Mouse (Mus musculus): ENCODE data around the gene Dok4.
A peak's percentile ranks its signal among the peaks of the same experiment; 100 is the strongest.
"Not testable (repeated sequence)": the region's sequence is repeated elsewhere in the genome, so short reads cannot be mapped to it uniquely, and the experiment has no call there.

Gene Dok4

DNA sequence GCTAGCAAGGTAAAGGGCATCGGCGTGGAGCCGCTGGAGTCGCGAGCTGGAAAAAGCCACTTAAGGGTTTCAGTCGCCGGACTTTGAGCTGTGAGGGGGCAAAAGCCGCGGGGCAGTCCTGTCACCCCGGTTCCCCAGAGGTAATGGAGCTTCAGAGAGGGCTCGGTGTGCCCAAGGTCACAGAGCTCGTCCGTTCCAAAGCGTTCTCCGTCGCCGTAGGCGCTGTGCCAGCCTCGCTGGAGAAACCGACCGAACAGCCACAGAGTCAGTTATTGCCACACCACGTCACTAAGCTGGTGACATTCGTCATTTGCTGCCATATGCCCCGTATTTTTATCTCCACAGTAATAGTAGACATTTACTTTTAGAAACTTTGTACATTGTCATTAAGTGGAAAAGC is 37.5 kb downstream of the Dok4 start:
- DNase-seq (ENCODE audit: low read depth), result peak; percentile 34

DNA sequence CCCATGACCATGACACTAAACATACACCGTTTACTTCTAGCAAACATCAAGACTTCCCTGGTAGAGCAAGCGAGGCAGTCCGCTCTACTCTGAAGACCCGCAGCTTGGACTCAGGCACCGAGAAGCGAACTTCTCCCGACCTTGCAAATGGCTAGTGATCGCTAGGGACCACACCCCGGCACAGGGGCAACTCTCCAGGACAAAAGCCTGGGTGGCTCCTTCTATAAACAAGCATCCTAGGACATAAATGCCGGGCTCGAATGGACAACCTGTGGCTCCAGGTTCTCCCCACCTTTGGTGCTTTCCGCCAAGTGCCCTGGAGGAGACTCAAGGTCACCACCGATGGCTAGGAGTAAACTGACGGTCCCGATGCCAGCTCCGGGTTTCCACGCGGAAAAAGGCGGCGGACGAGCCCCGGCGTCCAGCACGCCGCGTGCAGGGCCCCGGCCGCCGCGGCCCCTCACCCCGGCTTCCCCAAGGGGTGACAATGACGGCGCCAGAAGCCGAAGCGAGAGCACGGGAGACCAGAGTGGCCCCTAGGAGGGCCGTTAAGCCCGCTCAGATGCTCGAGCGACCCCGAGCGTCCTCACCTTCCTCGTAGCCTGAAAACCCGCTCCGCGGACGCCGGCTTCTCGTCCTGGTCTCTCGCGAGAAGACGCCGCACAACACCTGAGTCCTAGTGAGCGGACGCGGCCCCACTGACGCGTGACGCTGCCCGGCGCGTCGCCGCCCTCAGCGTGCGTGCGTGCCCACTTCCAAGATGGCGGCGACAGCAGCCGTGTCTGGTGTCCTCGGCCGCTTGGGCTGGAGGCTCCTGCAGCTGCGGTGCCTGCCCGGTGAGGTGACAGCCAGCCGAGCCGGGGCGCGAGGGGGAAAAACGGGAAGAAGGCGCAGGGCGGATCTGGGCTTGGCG is 38.2 kb downstream of the Dok4 start, which contains the start of the genes Coq9 and Ciapin1:
Coq9 (plus strand) TSS at position 660 of the 913 bp plus-strand sequence.
Ciapin1 (minus strand) TSS at position 697 of the 913 bp plus-strand sequence.
- peak; percentile 95 for DNase-seq (ENCODE audit: low read depth)

DNA sequence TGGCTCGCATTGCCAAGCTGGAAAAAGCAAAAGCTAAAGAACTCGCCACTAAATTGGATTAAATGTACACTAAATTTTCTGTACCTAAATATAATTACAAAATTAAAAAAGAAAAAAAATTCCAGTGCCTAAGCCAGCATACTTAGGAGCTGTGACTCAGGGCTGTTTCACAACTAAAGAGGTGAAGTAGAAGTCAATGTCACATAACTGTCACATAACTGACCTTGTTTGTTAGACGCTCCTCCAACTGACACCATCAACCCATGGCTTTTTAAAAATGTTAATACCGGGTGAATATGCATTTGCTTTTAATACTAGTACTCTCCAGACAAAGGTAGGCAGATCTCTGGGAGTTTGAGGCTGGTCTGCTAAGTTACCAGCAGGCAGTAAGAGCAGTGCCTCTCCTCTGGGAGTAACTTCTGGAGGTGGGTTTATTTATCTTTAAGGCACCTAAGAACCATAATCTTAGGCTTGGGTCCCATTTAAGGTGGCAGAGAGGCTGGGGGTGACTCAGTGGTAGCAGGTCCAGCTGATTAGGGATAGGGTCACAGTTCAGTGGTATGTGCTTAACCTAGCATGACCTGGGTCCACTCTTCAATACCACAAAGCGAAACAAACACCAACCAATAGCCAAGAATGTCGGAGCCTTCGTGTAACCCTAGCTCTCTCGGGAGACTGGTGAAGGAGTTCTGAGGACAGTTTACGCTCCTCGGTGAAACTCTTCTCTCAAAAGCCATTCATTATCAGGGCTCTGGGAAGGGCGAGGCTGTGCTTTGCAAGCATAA is 39.5 kb downstream of the Dok4 start:
- no peak for DNase-seq (ENCODE audit: low read depth)

DNA sequence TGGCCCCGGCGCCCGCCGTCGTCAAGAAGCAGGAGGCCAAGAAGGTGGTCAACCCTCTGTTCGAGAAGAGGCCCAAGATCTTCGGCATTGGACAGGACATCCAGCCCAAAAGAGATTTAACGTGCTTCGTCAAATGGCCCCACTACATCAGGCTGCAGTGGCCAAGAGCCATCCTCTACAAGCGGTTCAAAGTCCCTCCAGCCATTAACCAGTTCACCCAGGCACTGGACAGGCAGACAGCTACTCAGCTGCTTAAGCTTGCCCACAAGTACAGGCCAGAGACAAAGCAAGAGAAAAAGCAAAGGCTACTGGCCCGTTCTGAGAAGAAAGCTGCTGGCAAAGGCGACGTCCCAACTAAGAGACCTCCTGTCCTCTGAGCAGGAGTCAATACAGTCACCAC is 40.4 kb downstream of the Dok4 start:
- not testable (repeated sequence) for DNase-seq (ENCODE audit: low read depth)

DNA sequence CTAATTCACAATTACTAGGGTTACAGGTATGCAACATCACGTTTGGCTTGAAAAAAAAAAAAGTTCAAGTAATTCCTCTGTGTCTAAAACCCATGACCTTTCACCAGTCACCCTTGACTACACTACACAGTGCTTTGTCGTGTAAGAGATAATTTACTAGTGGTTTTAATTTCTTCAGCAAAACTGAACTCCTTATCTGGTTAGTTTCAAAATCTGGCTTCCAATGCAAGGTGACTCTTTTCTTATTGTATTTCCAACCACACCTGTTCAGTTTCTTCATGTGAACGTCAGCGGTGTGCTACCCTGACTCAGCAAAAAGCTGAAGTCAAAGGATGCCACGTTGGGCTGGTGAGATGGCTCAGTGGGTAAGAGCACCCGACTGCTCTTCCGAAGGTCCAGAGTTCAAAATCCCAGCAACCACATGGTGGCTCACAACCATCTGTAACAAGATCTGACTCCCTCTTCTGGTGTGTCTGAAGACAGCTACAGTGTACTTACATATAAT is 42.2 kb downstream of the Dok4 start:
- not testable (repeated sequence) for DNase-seq (ENCODE audit: low read depth)

DNA sequence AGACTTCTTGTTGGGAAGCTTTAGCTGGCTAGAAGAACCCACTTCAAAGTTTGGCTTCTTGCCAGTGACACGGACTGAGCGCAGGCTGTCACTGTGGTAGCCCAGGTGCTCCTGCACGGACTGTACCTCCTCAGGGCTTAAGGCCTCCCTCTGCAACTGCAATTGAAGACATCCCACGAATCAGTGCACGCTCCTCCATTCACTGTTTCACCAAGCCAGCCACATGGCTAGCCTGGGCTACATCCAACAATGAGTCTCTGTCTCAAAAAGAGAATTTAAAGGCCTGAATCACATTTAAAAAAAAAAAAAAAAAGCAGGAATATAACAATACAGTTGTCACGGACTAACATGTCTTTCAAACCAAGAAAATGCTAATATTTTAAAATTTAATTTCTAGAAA is 47.8 kb downstream of the Dok4 start:
- DNase-seq (ENCODE audit: low read depth), result no peak

DNA sequence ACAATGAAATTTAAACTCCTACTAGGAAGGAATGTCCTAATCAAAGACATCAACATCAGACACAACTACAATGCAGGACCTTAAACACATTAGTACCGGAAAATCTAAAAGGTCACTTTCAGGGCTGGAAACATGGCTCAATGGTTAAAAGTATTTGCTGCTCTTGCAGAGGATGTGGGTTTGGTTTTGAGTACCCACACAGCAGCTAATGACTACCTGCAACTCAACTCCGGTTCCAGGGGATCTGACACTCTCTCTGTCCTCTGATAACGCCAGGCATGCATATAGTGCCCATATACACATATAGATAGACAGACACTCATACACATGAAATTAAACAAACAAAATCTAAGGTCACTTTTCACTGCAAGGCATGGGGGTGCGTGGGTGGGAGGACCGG is 49.9 kb downstream of the Dok4 start:
- DNase-seq (ENCODE audit: low read depth), result no peak

DNA sequence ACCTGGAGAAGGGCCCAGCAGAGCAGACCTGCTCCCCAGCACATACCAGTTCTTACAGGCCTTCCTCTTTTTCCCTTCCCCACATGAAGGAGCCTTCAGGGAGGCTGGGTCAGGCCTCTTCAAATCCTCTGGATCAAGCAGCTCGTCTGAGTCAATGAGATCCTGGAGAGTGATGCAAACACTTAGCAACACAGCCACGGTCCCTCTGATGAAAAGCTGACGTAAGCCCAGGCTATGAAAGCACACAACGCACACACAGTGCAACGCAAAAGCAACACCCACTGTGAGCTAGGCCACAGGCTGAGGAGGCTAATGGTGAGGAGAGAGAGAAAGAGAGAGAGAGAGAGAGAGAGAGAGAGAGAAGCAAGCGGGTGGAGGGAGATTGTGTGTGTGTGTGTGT is 51.0 kb downstream of the Dok4 start:
- DNase-seq (ENCODE audit: low read depth), result no peak

DNA sequence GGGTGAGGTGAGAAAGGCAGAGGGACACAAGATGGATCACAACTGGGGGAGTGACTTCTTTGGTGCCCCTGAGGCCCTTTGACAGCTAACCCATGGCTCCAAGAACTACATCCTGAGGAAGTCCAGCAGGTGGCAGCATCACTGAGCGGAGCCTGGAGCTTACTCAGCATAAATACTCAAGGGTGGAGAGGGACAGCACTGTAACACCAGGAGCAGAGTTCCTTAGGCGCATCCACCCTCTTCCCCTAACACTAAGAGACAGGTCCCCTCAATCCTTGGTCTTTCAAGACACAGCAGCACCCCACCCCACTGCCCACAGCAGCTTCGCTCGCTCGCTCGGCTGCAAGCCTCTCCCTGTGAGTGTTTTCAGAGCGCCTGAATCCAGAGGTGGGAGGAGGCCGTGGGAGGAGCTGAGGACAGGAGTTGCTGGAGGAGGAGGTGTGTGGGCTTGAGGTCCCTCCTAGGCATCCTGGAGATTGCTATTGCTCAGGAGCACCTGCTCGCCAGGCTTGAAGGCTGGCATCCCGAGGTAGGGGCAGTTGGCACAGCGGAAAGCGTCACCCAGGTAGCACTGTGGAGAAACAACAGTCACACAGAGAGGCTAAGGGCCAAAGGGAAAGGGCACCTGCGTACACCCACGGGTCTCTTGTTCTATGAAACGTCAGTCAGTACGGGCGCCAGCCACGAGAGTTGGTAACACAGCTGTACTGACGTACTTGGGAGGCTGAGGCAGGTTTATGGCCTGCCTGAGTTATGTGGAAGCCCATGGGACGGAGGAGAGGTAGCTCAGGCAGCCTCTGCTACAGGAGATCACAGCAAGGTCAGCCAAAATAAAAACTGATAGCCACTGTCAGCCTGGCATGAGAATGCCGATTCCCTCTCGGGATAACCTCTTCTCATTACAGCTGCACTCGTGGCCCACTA is 53.2 kb downstream of the Dok4 start:
- no peak for DNase-seq (ENCODE audit: low read depth)

DNA sequence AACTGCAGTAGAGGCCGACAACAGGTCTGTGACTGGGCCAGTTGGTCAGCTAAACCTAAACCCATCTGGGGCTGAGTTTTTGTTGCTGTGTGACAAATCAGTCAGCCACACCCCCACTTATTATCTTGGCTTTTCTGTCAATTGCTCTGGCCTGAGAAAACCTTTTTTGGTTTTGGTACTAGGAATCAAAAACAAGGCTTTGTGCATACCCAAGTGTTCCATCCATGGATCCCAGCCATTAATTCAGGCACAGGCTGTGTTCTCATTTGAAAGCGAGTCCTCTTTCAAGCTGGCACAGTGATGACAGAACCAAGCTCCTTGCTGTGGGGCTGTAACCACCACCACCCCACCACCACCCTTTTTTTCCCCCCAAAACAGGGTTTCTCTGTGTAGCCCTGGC is 54.7 kb downstream of the Dok4 start:
- DNase-seq (ENCODE audit: low read depth), result no peak

DNA sequence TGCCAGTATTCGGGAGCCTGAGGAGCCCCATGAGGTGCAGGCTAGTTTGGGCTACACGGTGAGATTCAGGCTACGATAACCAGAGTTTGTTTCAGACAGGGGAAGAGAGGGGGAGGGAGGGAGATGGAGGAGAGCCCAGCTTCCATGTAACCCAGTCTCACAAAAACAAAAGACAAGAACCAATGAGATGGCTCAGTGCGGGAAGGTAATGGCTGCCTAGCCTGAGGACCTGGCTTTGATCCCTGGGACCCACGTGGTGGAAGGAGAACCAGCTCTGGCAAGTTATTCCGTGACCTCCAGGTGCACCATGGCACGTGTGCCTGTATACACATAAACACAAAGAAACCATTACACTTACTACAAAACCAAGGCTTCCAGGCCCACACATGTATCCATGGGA is 55.6 kb downstream of the Dok4 start:
- no peak for DNase-seq (ENCODE audit: low read depth)

DNA sequence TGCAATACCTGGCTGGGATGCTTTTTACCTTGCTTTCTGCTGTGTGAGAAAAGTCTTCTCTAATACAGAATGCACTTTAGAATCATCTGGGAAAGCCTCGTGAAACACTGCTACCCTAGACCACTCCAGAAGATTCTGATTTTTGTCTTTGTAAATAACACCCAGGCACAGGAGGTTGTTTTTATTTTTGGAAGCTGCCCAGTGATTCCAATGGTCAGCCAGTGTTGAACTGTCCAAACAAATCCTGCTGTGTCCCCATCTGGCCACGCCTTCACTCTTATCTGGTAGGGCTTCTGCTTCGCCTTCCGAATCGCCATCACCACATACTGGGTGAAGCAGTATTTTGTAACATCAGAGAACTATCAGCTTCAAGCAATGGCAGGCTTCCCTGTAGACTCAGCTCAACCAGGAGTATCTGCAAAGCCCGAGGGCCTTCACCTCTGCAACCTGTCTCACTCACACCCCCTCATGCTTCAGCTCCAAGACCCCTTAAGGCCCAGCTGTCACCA is 56.4 kb downstream of the Dok4 start:
- DNase-seq (ENCODE audit: low read depth), result no peak

DNA sequence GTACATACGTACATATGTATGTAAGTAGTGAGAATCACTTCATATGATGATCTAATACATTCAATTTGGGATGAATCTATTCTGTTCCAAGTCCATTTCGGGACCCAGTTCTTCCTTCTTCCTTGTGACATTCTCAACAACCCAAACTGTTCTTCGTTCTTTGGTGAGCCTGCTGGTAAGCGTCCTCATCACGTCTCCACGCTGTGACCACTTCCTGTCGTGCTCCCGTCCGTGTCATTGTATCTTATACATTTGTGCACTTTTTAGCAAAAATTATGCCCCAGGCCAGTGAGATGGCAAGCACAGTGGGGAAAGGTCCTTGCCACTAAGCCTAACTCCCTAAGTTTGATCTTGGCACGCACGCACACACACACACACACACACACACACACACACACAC is 58.2 kb downstream of the Dok4 start:
- DNase-seq (ENCODE audit: low read depth), result no peak

DNA sequence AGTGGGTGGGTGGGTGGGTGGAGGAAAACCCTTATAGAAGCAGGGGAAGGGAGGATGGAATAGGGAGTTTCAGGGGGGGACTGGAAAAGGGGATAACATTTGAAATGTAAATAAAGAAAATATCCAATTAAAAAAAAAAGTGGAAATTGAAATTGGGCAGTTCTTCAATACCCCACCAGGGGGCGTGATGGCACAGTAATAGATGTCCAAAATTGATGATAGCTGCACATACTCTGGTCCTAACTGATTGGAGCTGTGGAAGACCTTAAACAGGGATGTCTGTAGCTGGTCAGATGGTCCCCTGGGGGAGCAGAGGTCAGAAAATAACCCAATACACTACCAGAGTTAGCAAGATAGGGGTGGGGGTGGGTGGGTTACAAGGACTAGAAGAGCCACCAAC is 61.6 kb downstream of the Dok4 start:
- DNase-seq (ENCODE audit: low read depth), result no peak
